Mouse (Mus musculus): ENCODE data around the gene H2-Aa.

DNA sequence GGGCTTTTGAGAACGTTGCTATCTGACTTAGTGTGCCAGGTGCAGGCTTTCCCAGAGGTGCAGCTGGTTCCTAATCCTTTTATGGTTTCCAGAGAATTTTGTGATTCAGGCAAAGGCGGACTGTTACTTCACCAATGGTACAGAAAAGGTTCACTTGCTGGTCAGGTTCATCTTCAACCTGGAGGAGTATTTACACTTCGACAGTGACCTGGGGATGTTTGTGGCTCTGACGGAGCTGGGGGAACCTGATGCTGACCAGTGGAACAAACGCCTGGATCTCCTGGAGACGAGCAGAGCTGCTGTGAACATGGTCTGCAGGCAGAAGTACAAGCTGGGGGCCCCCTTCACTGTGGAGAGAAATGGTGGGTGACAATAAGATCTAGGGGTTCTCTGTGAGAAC is 46.7 kb downstream of the H2-Aa start:
- TF ChIP-seq CTCF (IDR thresholded peaks at IDR 0.05) = no peak
- no peak for TF ChIP-seq EP300 (IDR thresholded peaks at IDR 0.05)

Measured in lung, postnatal 0 days (tissue).